Mouse (Mus musculus) stomach, postnatal 0 days (tissue): ENCODE data around the gene Pik3c2g.

Experiments used
- CTCF ChIP-seq: IDR thresholded peaks from 2 replicates; pipeline ENCODE4 v1.5.1; 2016; ENCODE audit warnings: antibody characterized with exemption, low read depth, mild to moderate bottlenecking, moderate library complexity
- EP300 ChIP-seq: optimal IDR thresholded peaks from 2 replicates; pipeline ENCODE3; 2016; ENCODE audit warnings: antibody characterized with exemption

GRCm38 (mm10) chr6:139974668-139975067 lies 387.6 kb downstream of the Pik3c2g start:
- TF ChIP-seq CTCF, result no peak
- TF ChIP-seq EP300, result no peak
